Mouse (Mus musculus) forebrain, embryonic 12.5 days (tissue): ENCODE results near the gene Itpk1. TPM values are rescaled to one million over a fixed set of nuclear protein-coding genes. Genes with fewer than 3 reads are reported as not detected.

Experiments used
- ATAC-seq: fragments of 200-750 bp; cut with Nextera tagmentation; 2 replicates; pipeline ENCODE4 v1.8.0; 2017; ENCODE audit warnings: moderate TSS enrichment; ENCODE audit not compliant: low FRiP score
- H3K27ac ChIP-seq: fragments of 300-500 bp; sonication (generic); 2 replicates; pipeline ENCODE4 v1.5.1; 2016; ENCODE audit warnings: mild to moderate bottlenecking
- H3K27me3 ChIP-seq: fragments of 300-500 bp; sonication (generic); 2 replicates; pipeline ENCODE4 v1.6.1; 2016; ENCODE audit warnings: mild to moderate bottlenecking
- H3K36me3 ChIP-seq: fragments of 300-500 bp; sonication (generic); replicated peaks from 2 replicates; pipeline ENCODE4 v1.6.1; 2016; ENCODE audit warnings: mild to moderate bottlenecking
- H3K4me1 ChIP-seq: fragments of 300-500 bp; sonication (generic); 2 replicates; pipeline ENCODE4 v1.6.1; 2016
- H3K4me2 ChIP-seq: fragments of 300-500 bp; sonication (generic); 2 replicates; pipeline ENCODE4 v1.6.1; 2016; ENCODE audit warnings: mild to moderate bottlenecking, moderate library complexity
- H3K4me3 ChIP-seq: fragments of 300-500 bp; sonication (generic); replicated peaks from 2 replicates; pipeline ENCODE4 v1.5.1; 2016; ENCODE audit warnings: mild to moderate bottlenecking
- H3K9ac ChIP-seq: fragments of 300-500 bp; sonication (generic); 2 replicates; pipeline ENCODE4 v1.6.1; 2016; ENCODE audit warnings: mild to moderate bottlenecking
- H3K9me3 ChIP-seq: fragments of 300-500 bp; sonication (generic); 2 replicates; pipeline ENCODE4 v1.6.1; 2016
- WGBS: fragments of 180-500 bp; shearing (Covaris S2); methylation state at CpG from one replicate; pipeline ENCODE4 v1.1.7; 2016; 5-methylcytosine and 5-hydroxymethylcytosine counted together
- polyA plus RNA-seq: library from polyadenylated mRNA; unstranded; fragments of >200 nt; fragmentation: Nextera tagmentation; extraction: Ambion mirVana; gene quantifications from 2 replicates; pipeline ENCODE4 v1.2.1, GENCODE M21; 2016

The Itpk1 gene
- polyA plus RNA-seq, 1 experiment from 2014 or later, result 22.5 TPM

DNA sequence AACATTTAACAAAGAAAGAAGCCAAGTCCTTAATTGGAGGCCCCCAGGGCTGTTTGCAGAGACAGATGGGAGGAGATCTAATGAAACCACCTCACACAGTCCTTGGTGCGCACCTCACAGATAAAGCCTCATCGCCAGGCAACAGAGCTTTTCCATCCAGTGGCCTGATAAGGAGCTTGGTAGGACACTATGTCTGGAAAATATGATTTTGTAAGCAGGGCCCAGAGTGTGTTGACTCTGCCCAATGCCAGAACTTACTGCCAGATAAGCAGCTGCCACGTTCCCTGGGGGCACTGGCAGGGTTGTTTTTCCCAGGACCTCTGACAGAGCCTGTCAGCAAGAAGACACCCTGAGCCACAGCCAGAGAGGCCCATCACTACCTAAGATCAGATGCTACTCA lies 153.5 kb downstream of the Itpk1 start:
- ATAC-seq, result no peak
- WGBS, result 70% methylated on average over 3 of the region's 3 CpGs
- H3K9me3 ChIP-seq, result no peaks in the 10 kb centered on the region
- H3K27me3 ChIP-seq, result peaks cover 36% of the 10 kb centered on the region
- H3K36me3 ChIP-seq, result no peaks in the 10 kb centered on the region
- no peak overlapping the region for H3K4me2 ChIP-seq
- no peak overlapping the region for H3K27ac ChIP-seq
- H3K9ac ChIP-seq, result no peak overlapping the region
- peaks cover 30% of the 10 kb centered on the region for H3K4me1 ChIP-seq
- no peak overlapping the region for H3K4me3 ChIP-seq

DNA sequence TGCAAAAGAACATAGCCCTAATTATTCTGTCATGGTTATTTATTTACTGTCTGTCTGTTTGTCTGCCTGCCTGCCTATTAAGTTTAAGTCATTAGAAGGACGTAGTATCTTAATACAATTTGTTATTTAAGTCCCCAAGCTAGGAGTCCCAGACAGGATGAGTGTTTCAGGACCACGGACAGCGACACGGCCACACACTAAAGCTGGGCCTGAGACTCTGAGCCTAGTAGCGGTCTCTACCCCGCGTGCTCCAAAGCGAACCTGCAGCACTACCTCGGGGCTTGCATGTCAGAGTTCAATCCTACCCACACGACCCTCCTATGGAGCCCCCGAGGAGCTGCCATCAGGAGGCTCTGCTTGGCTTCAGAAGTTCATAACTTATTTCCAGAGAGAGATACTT lies 154.2 kb downstream of the Itpk1 start:
- ATAC-seq, result no peak
- 4% methylated on average over 11 of the region's 11 CpGs for WGBS
- Histone ChIP-seq H3K9ac (no peak overlapping the region), H3K9me3 (no peaks in the 10 kb centered on the region), H3K4me3 (no peak overlapping the region), H3K4me2 (no peak overlapping the region), H3K27me3 (peaks cover 29% of the 10 kb centered on the region), H3K4me1 (peaks cover 23% of the 10 kb centered on the region), H3K27ac (no peak overlapping the region), H3K36me3 (no peaks in the 10 kb centered on the region)

DNA sequence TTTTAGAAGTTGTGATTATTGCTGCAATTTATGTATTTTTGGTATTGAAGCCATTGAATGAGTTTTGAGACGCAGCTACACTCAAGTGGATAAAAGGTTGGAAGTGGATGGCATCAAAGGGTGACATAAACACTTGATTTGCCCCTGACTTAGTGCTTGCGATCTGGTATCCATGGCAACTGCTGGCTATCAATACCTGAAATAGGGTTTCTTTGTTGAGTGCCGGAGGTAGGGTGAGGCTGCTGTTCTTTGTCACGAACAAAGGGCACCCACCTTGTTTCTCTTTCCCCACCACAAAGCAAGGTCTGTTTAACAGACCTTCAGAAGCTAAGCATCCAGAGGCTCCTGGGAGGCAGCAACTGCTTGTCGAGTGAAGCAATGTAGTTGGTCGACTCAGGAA lies 159.6 kb downstream of the Itpk1 start:
- 56% methylated on average over 6 of the region's 6 CpGs for WGBS

DNA sequence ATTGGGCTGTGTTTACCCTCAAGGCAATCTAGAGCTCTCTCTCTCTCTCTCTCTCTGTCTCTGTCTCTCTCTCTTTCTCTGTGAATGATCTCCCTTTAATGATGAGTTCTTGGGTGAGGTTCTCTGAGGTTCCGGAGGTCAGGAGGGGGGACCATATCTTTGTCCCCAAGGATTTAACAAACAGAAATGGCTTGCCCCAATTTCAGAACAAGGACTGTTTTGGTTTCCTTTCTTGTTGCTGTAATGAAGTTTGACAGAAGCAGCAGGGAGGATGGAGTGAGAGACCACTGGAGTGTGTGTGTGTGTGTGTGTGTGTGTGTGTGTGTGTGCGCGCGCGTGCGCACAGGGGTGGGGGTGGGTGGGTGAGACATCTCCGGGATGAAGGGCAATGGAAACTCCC lies 163.6 kb downstream of the Itpk1 start:
- WGBS, result 96% methylated on average over 7 of the region's 7 CpGs
- Histone ChIP-seq H3K4me1 (no peaks in the 10 kb centered on the region), H3K27ac (no peak overlapping the region), H3K9ac (no peak overlapping the region), H3K4me3 (no peak overlapping the region), H3K27me3 (no peaks in the 10 kb centered on the region), H3K9me3 (no peaks in the 10 kb centered on the region), H3K36me3 (no peaks in the 10 kb centered on the region), H3K4me2 (no peak overlapping the region)
- ATAC-seq, result no peak

More for the DNA sequence above, 159.6 kb downstream of the Itpk1 start:
- Histone ChIP-seq H3K4me1 (no peaks in the 10 kb centered on the region), H3K27ac (no peak overlapping the region), H3K4me2 (no peak overlapping the region), H3K27me3 (peaks cover 7% of the 10 kb centered on the region; the same call in 1 of the 2 replicates), H3K4me3 (no peak overlapping the region), H3K36me3 (no peaks in the 10 kb centered on the region), H3K9me3 (no peaks in the 10 kb centered on the region), H3K9ac (no peak overlapping the region)
- ATAC-seq, result no peak

DNA sequence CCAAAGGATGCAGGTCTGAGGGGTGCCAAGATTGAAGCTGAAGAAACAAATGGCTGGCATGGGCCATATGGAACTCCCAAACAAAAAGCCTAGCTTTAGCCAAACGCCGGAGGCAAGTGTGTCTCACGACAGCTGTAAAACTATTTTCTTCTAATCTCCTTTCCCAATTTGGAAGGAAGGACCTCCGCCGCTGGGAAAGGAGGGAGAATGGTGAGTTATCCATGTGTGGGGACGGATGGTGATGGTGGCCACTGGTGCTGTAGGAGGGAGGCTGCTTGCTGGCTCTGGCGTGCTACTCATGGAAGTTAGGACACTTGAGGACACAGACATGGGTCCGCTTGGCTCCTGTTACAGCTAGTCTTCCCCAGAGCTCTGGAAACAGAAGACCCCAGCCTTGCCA lies 164.5 kb downstream of the Itpk1 start:
- Histone ChIP-seq H3K4me1 (no peaks in the 10 kb centered on the region), H3K36me3 (no peaks in the 10 kb centered on the region), H3K9ac (no peak overlapping the region), H3K9me3 (no peaks in the 10 kb centered on the region), H3K27ac (no peak overlapping the region), H3K27me3 (no peaks in the 10 kb centered on the region), H3K4me3 (no peak overlapping the region), H3K4me2 (no peak overlapping the region)
- no peak for ATAC-seq
- 91% methylated on average over 8 of the region's 8 CpGs for WGBS

DNA sequence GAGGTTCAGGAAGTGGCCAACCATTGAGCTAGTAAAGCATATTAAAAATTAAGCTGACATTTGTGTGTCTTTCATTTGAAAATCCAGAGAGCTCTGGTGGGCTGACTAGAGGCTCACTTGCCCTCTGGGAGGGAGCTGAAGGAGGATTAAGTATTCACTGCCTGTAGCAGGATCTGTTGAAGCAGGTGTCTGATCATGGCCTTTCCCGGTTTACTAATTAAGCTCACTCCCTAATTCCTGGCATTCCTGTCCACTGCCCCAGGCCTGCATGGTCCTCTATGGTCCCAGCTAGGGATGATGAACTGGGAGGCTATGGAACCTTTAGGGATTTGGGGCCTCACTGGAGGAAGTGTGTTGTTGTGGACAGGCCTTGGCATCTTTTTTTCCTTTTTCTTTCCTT lies 168.9 kb downstream of the Itpk1 start:
- no peaks in the 10 kb centered on the region for H3K4me1 ChIP-seq
- ATAC-seq, result no peak
- no peaks in the 10 kb centered on the region for H3K27me3 ChIP-seq

DNA sequence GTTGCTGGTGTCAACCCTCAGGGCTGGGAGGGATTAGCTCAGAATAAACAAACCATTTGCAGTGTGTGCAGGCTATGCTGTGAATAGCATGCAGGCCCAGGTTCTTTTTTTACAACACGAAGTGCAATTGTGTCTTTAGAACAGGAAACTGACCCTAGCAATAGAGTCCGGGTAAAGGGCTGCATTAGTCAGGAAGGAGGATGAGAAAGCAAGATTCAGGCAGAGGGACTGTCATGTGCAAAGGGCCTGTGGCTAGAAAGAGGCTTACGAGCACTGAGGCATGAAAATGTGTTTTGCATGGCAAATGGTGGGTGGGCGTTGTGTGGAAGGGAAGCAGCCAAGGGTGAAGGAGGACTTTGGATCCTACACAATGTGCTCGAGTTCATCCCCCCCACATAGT lies 176.7 kb downstream of the Itpk1 start:
- 75% methylated on average over 5 of the region's 5 CpGs for WGBS
- H3K4me1 ChIP-seq, result no peaks in the 10 kb centered on the region
- no peak for ATAC-seq
- no peaks in the 10 kb centered on the region for H3K27me3 ChIP-seq
- no peak overlapping the region for H3K4me2 ChIP-seq
- no peaks in the 10 kb centered on the region for H3K36me3 ChIP-seq
- H3K27ac ChIP-seq, result no peak overlapping the region
- H3K4me3 ChIP-seq, result no peak overlapping the region
- no peak overlapping the region for H3K9ac ChIP-seq
- H3K9me3 ChIP-seq, result no peaks in the 10 kb centered on the region

More for the DNA sequence above, 168.9 kb downstream of the Itpk1 start:
- 29% methylated on average over 1 of the region's 1 CpGs for WGBS
- Histone ChIP-seq H3K9me3 (no peaks in the 10 kb centered on the region), H3K4me3 (no peak overlapping the region), H3K36me3 (no peaks in the 10 kb centered on the region), H3K4me2 (no peak overlapping the region), H3K27ac (no peak overlapping the region), H3K9ac (no peak overlapping the region)

DNA sequence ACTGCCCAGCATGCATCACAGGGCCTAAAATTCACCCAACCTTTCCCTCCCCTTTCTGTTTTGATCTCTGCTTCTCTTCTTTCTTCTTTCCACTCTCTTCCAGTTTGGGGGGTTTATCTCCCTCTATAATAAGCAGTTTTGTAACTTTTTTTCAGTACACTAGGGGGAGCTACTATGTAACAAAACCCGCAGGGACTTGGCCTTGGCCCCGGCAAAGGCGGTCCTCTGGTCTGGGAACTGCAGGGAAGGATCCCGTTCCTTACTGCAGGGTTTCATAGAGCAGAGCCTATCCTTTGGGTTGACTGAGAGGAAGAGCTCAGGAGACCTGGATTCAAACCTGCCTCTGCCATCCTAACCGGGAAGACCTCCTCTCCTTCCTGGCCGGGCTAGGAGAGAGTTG lies 180.0 kb downstream of the Itpk1 start:
- Histone ChIP-seq H3K9me3 (no peaks in the 10 kb centered on the region), H3K36me3 (no peaks in the 10 kb centered on the region), H3K27me3 (no peaks in the 10 kb centered on the region), H3K4me1 (peaks cover 4% of the 10 kb centered on the region; the same call in 1 of the 2 replicates), H3K4me2 (no peak overlapping the region), H3K4me3 (no peak overlapping the region), H3K27ac (no peak overlapping the region), H3K9ac (no peak overlapping the region)
- ATAC-seq, result 0 out of 2 replicates have a peak, but pooled peaks have one; percentile 33
- WGBS, result 24% methylated on average over 6 of the region's 6 CpGs

DNA sequence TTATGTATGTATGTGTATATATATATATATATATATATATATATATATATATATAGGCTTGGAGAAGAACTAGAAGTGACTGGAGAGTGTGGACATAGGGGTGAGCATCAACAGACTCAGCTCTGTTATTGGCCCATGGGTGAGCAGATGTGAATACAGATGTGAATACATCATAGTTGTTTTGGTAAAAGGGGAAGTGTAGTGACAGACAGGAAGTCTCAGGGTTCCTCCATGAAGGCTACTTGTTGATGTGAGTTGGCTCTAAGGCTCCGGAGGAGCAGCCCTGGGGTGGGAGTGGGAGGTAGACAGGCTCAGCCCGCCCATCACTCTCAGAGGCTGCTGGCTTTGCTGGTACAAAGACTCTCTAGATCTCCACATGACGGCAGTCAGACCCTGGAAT lies 180.5 kb downstream of the Itpk1 start:
- H3K4me3 ChIP-seq, result no peak overlapping the region
- H3K9ac ChIP-seq, result no peak overlapping the region
- no peak overlapping the region for H3K27ac ChIP-seq
- H3K36me3 ChIP-seq, result no peaks in the 10 kb centered on the region
- H3K4me1 ChIP-seq, result peaks cover 4% of the 10 kb centered on the region; the same call in 1 of the 2 replicates
- H3K27me3 ChIP-seq, result no peaks in the 10 kb centered on the region
- no peaks in the 10 kb centered on the region for H3K9me3 ChIP-seq
- 64% methylated on average over 3 of the region's 3 CpGs for WGBS
- H3K4me2 ChIP-seq, result no peak overlapping the region
- ATAC-seq, result no peak

DNA sequence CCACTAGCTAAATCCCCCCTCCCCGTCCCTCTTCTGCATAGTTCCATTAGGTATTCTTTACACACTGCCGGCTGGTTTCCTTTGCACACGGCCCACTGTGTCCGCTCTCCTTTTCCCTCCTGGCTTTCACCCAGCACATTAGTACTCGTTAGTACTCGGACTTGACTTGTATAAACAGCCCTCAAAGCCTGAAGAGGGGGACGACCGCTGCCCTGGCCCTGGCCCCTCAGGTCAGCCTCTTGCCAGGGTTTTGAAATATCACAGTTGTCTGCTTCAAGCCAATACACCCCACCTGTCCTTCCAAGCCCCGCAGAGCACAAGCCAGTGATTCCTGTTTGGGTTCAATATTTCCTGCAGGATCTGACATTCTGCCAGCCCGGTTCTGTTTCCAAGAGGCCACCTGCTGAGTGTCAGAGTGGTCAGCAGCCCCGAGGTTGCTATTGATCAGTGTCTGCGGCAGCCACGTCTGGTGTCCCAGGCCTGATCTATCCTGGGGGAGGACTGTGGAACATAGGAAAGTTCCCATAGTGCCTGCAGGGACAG lies 182.9 kb downstream of the Itpk1 start:
- peaks cover 4% of the 10 kb centered on the region; the same call in 1 of the 2 replicates for H3K4me1 ChIP-seq
- no peak for ATAC-seq
- H3K4me3 ChIP-seq, result no peak overlapping the region
- no peaks in the 10 kb centered on the region for H3K9me3 ChIP-seq
- no peak overlapping the region for H3K27ac ChIP-seq
- H3K9ac ChIP-seq, result no peak overlapping the region
- no peaks in the 10 kb centered on the region for H3K27me3 ChIP-seq
- 39% methylated on average over 13 of the region's 13 CpGs for WGBS
- no peak overlapping the region for H3K4me2 ChIP-seq
- no peaks in the 10 kb centered on the region for H3K36me3 ChIP-seq

DNA sequence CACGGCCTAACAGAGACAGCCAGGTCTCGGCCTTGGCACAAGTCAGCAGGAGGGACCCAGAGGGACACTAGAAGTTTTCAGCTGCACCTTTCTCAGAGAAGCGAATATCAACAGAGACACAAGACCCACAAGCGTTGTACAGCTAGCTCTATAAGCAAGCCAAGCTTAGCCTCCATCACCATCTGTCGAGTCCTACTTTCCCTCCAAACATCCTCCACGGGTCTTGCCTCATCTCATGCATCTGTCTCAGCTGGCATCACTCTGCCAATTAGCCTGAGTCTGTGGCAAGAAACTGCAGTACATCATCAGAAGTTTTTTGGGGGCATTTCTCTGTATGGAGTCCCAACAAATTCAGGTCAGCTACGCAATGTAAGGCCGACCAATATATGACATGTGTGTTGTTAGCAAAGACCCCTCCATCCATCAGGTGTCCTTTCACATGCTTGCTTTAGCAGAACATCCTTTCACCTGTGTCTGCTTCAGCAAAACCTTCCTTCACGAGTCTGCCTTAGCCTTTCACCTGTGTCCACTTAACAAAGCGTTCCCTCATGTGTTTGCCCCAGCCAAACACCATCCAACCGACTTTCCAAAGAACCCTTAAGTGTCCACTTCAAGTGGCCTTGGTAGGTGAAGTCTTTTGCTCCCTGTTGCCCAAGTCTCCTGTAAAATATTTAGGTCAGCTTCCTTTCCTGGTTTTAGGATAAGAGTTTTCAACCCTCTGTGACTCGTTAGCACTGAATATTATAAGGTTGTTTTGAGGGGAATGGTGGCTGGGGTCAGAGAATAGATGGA lies 184.6 kb downstream of the Itpk1 start:
- peaks cover 4% of the 10 kb centered on the region; the same call in 1 of the 2 replicates for H3K4me1 ChIP-seq
- no peak overlapping the region for H3K9ac ChIP-seq
- no peak for ATAC-seq
- no peaks in the 10 kb centered on the region for H3K27me3 ChIP-seq
- H3K4me2 ChIP-seq, result no peak overlapping the region
- no peaks in the 10 kb centered on the region for H3K9me3 ChIP-seq
- H3K27ac ChIP-seq, result no peak overlapping the region
- H3K36me3 ChIP-seq, result no peaks in the 10 kb centered on the region
- 87% methylated on average over 12 of the region's 12 CpGs for whole genome bisulfite sequencing
- H3K4me3 ChIP-seq, result no peak overlapping the region
